Mouse (Mus musculus) cerebellum, postnatal 4 days (tissue): ENCODE measurements at regions not wholly inside any gene's neighbourhood (a gene's known extent, or its start where the extent isn't known, plus 50 kb on each side); places are given as distances from the start of the nearest gene placed in this dataset.
A peak's percentile ranks its signal among the peaks of the same experiment; 100 is the strongest.

Experiments
- DNase-seq, 2 experiments: peaks; one replicate each; pipeline ENCODE4 v3.0.0; 2022; ENCODE audit warnings: low spot score in 2 of 2, mixed read lengths in 1 of 2

DNA sequence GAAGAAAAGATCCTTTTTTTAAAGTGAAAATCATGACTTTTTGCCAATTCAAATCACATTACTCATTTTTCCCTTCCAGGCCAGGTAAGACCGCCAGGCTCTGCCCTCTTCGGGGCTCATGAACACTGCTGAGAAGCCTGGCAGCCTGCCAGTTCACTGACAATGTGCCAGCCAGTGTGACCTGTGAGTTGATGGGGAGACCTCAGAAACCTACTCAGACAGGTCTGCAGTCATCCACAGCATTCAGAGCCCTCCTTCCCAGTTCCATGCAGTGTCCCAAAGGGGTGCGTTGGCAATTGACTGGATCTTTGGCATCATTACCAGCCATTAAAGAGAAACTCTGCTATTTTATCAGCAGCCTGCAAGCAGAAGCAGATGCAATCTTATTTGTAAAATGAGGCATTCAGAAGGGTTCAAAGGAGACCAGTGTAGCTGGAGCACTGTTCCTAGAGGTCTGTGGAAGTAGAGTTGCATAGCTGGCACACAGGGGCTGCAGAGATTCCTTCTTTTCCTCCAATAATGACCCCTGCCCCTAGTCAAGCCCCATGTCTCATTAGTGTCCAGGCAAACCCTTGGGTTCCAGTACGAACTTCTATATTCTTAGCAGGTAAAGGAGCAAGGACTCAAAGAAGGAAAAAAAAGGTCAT is 384.4 kb downstream of the Rapgef2 start:
- peak; percentile 27 to 67 for DNase-seq

- DNase-seq = no peak
Observed at GRCm38 (mm10) chr3:78901016-78901837, 385.1 kb downstream of the Rapgef2 start.

DNA sequence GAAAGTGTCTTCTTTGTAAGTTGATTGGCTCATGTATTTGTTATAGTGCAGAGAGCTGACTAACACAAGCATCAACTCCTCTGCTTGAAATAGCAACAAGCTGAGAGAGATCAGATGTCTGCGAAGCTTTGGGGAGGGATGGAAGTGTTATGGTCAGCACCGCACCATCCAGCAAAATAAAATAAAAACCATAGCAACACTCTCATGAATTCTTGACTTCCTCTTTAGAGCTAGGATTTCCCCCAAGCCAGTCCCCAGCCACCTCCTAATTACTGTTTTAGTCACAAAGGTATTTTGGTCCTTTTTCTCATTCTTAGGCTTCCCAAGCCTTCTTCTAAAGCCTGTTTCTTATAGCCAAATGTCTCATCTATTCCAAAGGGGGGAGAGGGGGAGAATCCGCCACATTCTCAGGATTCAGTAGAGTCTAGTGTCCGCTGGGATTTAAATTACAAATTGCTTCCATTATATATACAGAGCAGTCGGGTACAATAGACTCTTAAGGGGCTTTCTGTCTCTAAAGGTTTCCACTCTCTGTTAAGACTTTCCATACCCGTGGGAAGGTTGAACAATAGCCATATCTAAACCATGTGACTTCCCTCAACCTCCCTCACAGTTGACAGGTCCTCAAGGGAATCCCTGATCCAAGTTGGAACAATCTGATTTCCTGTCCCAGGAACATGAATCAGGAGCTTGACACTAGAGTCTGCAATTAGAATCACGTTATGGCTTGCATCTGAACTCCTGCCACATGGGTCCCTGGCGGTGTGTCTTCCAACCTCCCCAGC is 386.7 kb downstream of the Rapgef2 start:
- no peak for DNase-seq

- no peak for DNase-seq
Observed at GRCm38 (mm10) chr3:78889326-78889725, 397.0 kb downstream of the Rapgef2 start.

DNA sequence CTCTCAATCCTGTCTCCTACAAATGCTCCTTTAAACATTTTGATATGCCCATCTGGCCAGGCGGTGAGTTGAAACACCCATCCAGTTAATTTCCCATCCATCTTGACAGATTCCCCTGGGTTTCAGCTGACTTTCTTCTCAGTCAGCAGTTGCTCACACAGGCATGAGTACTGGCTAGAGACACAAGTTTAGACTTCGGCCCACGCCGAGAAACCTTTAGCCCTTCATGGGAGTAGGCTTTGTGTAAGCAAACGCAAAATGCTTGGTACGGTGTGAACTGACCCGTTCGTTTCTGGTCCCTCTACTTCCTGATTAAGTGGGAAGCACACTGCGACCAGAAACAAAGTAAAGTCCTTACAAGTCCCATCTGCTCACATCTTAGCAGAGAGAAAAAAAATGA is 401.6 kb downstream of the Rapgef2 start:
- no peak for DNase-seq

GRCm38 (mm10) chr3:78884029-78884428 is 402.3 kb downstream of the Rapgef2 start:
- no peak for DNase-seq

GRCm38 (mm10) chr3:78880072-78880471 is 406.2 kb downstream of the Rapgef2 start:
- DNase-seq = no peak

DNA sequence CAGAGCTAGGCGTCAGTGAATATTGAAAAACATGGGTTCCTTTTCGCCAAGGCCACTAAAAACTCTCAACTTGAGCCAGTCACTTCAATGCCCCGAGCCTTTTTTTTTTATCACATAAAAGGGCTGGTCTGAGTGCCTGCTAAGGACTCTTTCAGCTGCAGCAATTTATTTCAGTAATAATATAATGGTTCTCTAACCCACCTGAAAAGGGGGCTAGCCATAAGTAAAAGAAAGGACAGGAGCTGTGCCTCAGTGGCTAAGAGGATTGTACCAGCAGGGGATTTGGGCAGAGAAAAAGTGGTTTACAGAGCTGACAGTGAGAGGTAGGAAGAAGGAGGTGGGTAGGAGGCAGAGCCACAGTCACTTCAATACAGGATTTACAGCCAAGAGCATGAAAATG is 409.0 kb downstream of the Rapgef2 start:
- no peak for DNase-seq

DNA sequence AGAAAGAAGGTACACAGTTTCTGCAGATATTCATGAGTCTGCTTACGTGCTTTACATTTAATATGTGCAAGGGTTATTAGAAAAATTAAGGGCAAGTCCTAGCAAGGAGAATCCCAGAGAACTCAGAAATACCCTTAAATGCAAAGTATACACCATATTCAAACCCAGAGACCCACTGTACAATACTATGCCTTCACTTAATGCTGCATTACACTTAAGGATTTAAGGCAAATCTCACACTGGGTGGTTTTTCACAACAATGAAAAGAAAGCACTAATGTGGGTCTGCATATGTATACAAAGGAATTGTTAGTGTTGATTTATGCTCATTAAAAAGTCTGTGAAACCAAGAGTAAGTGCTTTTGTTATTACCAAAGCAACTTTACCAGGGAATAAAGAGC is 419.4 kb downstream of the Rapgef2 start:
- no peak for DNase-seq

DNA sequence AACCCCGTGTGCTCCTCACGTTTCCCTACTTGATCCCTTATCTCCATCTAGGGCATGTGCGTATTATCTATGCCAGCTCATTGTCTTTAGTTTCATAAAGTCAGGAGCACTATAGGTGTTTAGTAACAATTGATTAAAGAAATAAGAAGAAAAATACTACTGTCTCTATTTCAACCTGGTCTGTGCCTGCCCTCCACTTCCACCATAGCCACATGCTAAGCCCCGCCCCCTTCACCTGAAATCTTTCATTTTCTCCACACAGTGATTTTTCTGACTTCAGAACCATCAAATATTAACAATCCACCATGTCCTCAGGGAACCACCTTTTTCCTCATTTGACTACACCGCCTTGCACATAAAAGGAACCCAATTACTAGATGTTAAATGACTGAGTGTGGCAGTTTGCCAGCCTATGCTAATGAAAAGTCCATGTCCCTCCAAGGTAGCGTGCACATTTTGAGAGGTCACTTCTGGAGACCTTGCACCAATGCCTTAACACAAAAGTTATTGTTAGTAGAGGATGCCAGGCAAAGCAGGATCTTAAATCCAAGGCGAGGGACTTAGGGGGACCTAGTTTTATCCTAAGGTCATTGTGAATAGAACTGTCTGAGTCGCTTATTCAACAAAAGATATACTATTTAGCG is 420.1 kb downstream of the Rapgef2 start:
- no peak for DNase-seq

DNA sequence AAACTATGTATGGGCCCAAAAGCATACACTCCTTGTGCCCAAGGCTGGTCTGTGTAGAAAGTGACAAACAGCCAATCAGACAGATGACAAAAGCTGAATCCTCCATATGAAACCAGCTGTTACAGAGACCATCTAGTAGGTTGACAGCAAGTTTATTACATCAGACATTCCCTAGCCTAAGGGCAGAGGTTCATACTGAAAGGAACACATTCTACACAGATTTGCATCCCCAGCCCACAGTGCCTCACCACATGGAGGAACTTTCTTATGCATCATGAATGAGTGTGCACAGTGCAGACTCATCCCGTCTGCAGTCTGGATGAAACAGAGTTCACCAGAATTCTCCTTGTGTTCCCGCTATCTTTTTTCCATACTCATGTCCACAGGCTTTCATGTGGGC is 423.3 kb downstream of the Rapgef2 start:
- no peak for DNase-seq

- no peak for DNase-seq
Observed at GRCm38 (mm10) chr3:78846617-78847318, 439.5 kb downstream of the Rapgef2 start.

DNA sequence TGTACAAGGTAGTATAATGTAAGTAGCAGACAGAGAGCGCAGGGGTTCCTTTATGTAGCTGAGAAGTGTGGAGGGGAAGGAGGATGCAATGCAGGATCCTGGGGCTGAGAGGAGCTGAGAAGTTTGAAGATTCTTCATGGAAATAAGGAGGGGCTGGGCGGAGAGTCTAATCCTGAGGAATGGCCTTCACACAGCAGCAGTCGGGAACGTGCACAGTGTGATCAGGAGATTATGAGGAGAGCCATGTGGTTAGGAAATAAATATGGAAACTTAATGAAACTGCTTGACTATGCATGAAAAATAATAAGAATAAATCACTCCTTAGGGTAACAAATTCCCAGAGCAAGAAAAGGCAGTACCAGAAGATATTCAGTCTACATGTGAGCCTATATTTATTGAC is 445.1 kb downstream of the Rapgef2 start:
- DNase-seq = no peak

- DNase-seq = no peak
Observed at GRCm38 (mm10) chr3:78836824-78837223, 449.5 kb downstream of the Rapgef2 start.

- DNase-seq = no peak
Observed at GRCm38 (mm10) chr3:78825505-78825904, 460.8 kb downstream of the Rapgef2 start.

DNA sequence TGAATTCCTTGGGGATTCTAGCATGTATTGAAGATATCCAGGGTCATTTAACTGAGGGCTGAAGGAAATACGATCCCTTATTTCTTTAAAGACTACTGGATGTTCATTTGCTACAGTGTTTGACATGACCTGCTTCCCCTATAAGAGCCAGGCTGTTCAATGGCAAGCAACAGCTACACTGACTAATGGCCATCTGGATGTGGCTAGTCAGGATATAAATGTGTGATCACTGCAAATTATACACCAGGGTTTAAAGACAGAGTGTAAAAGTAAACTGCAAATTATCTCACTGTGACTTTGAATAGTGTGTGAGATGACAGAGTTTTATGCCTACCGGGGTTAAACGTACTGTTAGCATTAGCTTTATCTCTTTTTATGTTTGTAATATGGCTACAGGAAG is 473.9 kb downstream of the Rapgef2 start:
- DNase-seq = no peak

DNA sequence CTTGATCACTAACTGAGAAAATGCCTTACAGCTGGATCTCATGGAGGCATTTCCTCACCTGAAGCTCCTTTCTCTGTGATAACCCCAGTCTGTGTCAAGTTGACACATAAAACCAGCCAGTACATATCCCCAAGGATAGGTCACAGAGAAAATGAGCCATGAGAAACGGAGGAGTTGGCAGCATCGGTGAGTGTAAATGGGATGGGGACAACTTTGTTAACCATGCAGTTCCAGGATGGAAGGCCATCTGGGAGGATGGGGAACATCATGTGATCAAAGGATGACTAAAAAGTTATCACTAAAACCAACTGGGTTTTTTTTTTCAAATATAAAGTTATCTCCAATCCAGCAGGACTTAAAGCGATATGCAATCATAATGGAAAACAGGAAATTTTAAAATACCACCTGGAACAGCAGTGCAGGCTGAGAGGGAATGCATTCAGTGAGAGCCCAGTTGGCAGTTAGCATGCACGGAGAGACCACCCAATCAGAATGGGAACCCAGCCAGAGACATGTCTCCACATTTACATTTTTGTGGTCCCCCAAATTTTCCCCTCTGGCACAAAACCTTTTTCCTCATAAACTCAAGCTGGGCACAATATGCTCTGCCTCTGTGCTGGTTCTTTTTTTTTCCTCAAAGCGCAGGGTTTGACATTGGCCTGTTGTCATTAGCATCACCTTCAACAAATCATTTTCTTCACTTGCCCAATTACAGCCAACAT is 475.7 kb downstream of the Rapgef2 start:
- DNase-seq = peak in 1 of 2 experiments; percentile 42

- DNase-seq = no peak
Observed at GRCm38 (mm10) chr3:78803176-78803575, 483.1 kb downstream of the Rapgef2 start.

GRCm38 (mm10) chr3:78795951-78796455 is 490.3 kb downstream of the Rapgef2 start:
- DNase-seq = no peak

GRCm38 (mm10) chr3:78792440-78793057 is 493.8 kb downstream of the Rapgef2 start:
- DNase-seq = no peak
